26 mouse cellular contexts compared by ENCODE assay signal in genomic region chr12:70101823-70102222, GRCm38 (mm10). TPM values are rescaled to one million over a fixed set of nuclear protein-coding genes. Genes with fewer than 3 reads are reported as not detected.
DNase-seq lines count a peak whose midpoint lies in the region; ATAC-seq and TF ChIP-seq lines count a peak whose summit lies in the region.
"Had no signal": no experiment of that assay in that cellular context is flagged by ENCODE, and none has a peak within 500 bp of the region (broad histone marks: within the 10 kb centered on the region; RNA-seq: fewer than 3 reads in every experiment).

No protein-coding gene starts in this region.

- TF ChIP-seq CTCF in thymus, adult 2 months (IDR thresholded peaks at IDR 0.05; ENCODE audit: borderline replicate concordance, control insufficient read depth, extremely low read depth, insufficient read depth, low read length, poor library complexity), result no peak

- no peaks in the 10 kb centered on the region for H3K36me3 ChIP-seq in liver, embryonic 16.5 days (ENCODE audit: control insufficient read depth, insufficient read depth)
- H3K36me3 ChIP-seq in thymus, adult 2 months (ENCODE audit: control insufficient read depth, insufficient read depth, low read length), result no peaks in the 10 kb centered on the region

- H3K27ac ChIP-seq in liver, embryonic 16.5 days (ENCODE audit: low read length), result 0 out of 2 replicates have a peak overlapping the region, but pooled peaks have one; percentile 5
- peak overlapping the region; percentile 45; the same call in 1 of the 2 replicates for H3K27ac ChIP-seq in thymus, adult 2 months (ENCODE audit: control insufficient read depth, insufficient read depth, low read length)
- H3K27ac ChIP-seq: embryonic facial prominence, embryonic 13.5 days; forebrain, embryonic 12.5 days; hindbrain, embryonic 10.5 days had no signal

- no peak for TF ChIP-seq POLR2A in thymus, adult 2 months (IDR thresholded peaks at IDR 0.05; ENCODE audit: control insufficient read depth, extremely low read depth, insufficient read depth, low read length, poor library complexity)

- no peak overlapping the region for H3K4me2 ChIP-seq in liver, embryonic 16.5 days (ENCODE audit: low read depth, low read length)
- H3K4me2 ChIP-seq: embryonic facial prominence, embryonic 13.5 days; forebrain, embryonic 12.5 days; heart, embryonic 12.5 days had no signal

- no peaks in the 10 kb centered on the region for H3K27me3 ChIP-seq in liver, embryonic 16.5 days (ENCODE audit: control insufficient read depth, insufficient read depth, low read depth, low read length)
- no peaks in the 10 kb centered on the region for H3K27me3 ChIP-seq in thymus, adult 2 months (ENCODE audit: control insufficient read depth, insufficient read depth, low read length)
- H3K27me3 ChIP-seq: embryonic facial prominence, embryonic 13.5 days; heart, embryonic 12.5 days had no signal

- no peaks in the 10 kb centered on the region for H3K4me1 ChIP-seq in liver, embryonic 16.5 days (ENCODE audit: control insufficient read depth, low read depth, low read length)
- H3K4me1 ChIP-seq in thymus, adult 2 months (replicated peaks; ENCODE audit: control insufficient read depth, insufficient read depth, low read length), result peaks cover 46% of the 10 kb centered on the region

- ATAC-seq in liver, embryonic 16.5 days (ENCODE audit: low read depth), result no peak
- peak; percentile 63 for ATAC-seq in granulocyte monocyte progenitor cell, adult 5-6 weeks (replicated peaks; ENCODE audit: poor library complexity, severe bottlenecking)
- ATAC-seq: CD4-positive, CD25-positive, alpha-beta regulatory T cell, adult 4 months; forebrain, postnatal 0 days; hindbrain, embryonic 16.5 days had no signal

- H3K9me3 ChIP-seq in liver, embryonic 16.5 days (replicated peaks; ENCODE audit: control insufficient read depth, low read length), result no peaks in the 10 kb centered on the region
- H3K9me3 ChIP-seq: embryonic facial prominence, embryonic 13.5 days; forebrain, embryonic 12.5 days; G1E; heart, embryonic 12.5 days; hindbrain, embryonic 10.5 days had no signal

- H3K9ac ChIP-seq in liver, embryonic 16.5 days (ENCODE audit: low read depth, low read length), result no peak overlapping the region
- H3K9ac ChIP-seq: embryonic facial prominence, embryonic 13.5 days; forebrain, embryonic 12.5 days; forebrain, postnatal 0 days; heart, embryonic 12.5 days had no signal

- WGBS in liver, embryonic 16.5 days (ENCODE audit: insufficient replicate concordance), result 38% methylated on average over 5 of the region's 5 CpGs
- WGBS in thymus, adult 2 months, result 25% methylated on average over 5 of the region's 5 CpGs

- no peak for DNase-seq in liver
- DNase-seq in thymus, adult 2 months, result no peak
- no peak for DNase-seq in thymus, postnatal 36 days
- no peak for DNase-seq in adrenal gland, postnatal 25 days
- no peak for DNase-seq in right cerebral cortex, postnatal 4 days
- DNase-seq: adrenal gland, adult 8-10 months; B cell, adult 2 months; cerebellum, adult 11-12 months; cerebellum, adult 9-10 months; cerebellum, postnatal 25 days; forebrain, postnatal 0 days; gastrocnemius, postnatal 14 days had no signal

- no peak overlapping the region for H3K4me3 ChIP-seq in liver, embryonic 16.5 days (ENCODE audit: low read depth, low read length)
- H3K4me3 ChIP-seq in thymus, adult 2 months (ENCODE audit: control insufficient read depth, insufficient read depth, low read length), result no peak overlapping the region
- H3K4me3 ChIP-seq: embryonic facial prominence, embryonic 13.5 days; forebrain, embryonic 12.5 days; heart, embryonic 12.5 days; hindbrain, embryonic 10.5 days had no signal

RNA-seq across cellular contexts. Expression of gene Nin, which starts 11.7 kb away (rescaled TPM):
- polyA plus RNA-seq in liver, embryonic 16.5 days (2015; fragmentation: Nextera tagmentation; extraction: Ambion mirVana), result 3.1 TPM in 2 replicates
- polyA plus RNA-seq in thymus, adult 2 months (2012; rRNA removed), result 21.8 and 32.2 TPM in 2 replicates
- total RNA-seq in granulocyte monocyte progenitor cell, adult 5-6 weeks (2014; fragmentation: Nextera tagmentation), result 136 and 157 TPM in 2 replicates
- total RNA-seq in granulocyte monocyte progenitor cell, adult 5-6 weeks (2017), result 193 and 259 TPM in 2 replicates
- total RNA-seq in adrenal gland, postnatal 25 days (2021), result 30.8 and 42.1 TPM in 2 replicates

RNA-seq across cellular contexts. Expression of gene Abhd12b, which starts 52.1 kb away (rescaled TPM):
- not detected in 2 replicates for polyA plus RNA-seq in liver, embryonic 16.5 days (2015; fragmentation: Nextera tagmentation; extraction: Ambion mirVana)
- 0.12 and 0.15 TPM in 2 replicates for polyA plus RNA-seq in thymus, adult 2 months (2012; rRNA removed)
- not detected in 2 replicates for total RNA-seq in granulocyte monocyte progenitor cell, adult 5-6 weeks (2014; fragmentation: Nextera tagmentation)
- not detected in 2 replicates for total RNA-seq in granulocyte monocyte progenitor cell, adult 5-6 weeks (2017)
- not detected in 2 replicates for total RNA-seq in adrenal gland, postnatal 25 days (2021)
- total RNA-seq: adrenal gland, adult 8-10 months; adrenal gland, postnatal 4 days; forebrain, postnatal 0 days; gastrocnemius, adult 18-20 months; gastrocnemius, postnatal 14 days; heart, adult 8-10 months; heart, postnatal 25 days had no signal
- polyA plus RNA-seq: forebrain, embryonic 12.5 days; G1E; heart, embryonic 12.5 days; heart, embryonic 16.5 days; hindbrain, embryonic 10.5 days had no signal
